Mouse (Mus musculus) CH12.LX (cell line): ENCODE results near the gene H2al1c.

ENCODE experiments used
- CHD1 ChIP-seq: IDR thresholded peaks from 2 replicates; pipeline ENCODE4 v1.6.1; 2012; ENCODE audit warnings: low read depth, low read length, improper control_type of control experiment, inconsistent platforms
- CHD2 ChIP-seq: IDR thresholded peaks from 2 replicates; pipeline ENCODE4 v1.6.1; 2011; ENCODE audit warnings: low read length, improper control_type of control experiment
- CTCF ChIP-seq, 2 experiments: IDR thresholded peaks in 1 of 2; conservative IDR thresholded peaks in 1 of 2; 2 replicates each; pipeline ENCODE4 v1.5.1; 2011 to 2012; ENCODE audit warnings: low read depth in 2 of 2, low read length in 2 of 2, improper control_type of control experiment in 1 of 2, inconsistent platforms in 1 of 2, mild to moderate bottlenecking in 1 of 2, moderate library complexity in 1 of 2
- EP300 ChIP-seq: IDR thresholded peaks from 2 replicates; pipeline ENCODE4 v1.6.1; 2011; ENCODE audit warnings: low read length, improper control_type of control experiment
- KAT2A ChIP-seq: IDR thresholded peaks from 2 replicates; pipeline ENCODE4 v1.6.1; 2012; ENCODE audit warnings: low read length, improper control_type of control experiment, inconsistent platforms; ENCODE audit not compliant: insufficient replicate concordance
- MAX ChIP-seq: IDR thresholded peaks from 2 replicates; pipeline ENCODE4 v1.6.1; 2011; ENCODE audit warnings: low read length, improper control_type of control experiment
- NRF1 ChIP-seq: IDR thresholded peaks from 2 replicates; pipeline ENCODE4 v1.6.1; 2014; ENCODE audit warnings: low read depth, mild to moderate bottlenecking, inconsistent platforms, low read length, improper control_type of control experiment, moderate library complexity
- POLR2A ChIP-seq: IDR thresholded peaks from 2 replicates; pipeline ENCODE4 v1.6.1; 2011; ENCODE audit warnings: low read depth, mild to moderate bottlenecking, improper control_type of control experiment, low read length
- SIN3A ChIP-seq: IDR thresholded peaks from 2 replicates; pipeline ENCODE4 v1.6.1; 2012; ENCODE audit warnings: low read length, improper control_type of control experiment, inconsistent platforms
- TBP ChIP-seq: conservative IDR thresholded peaks from 2 replicates; pipeline ENCODE4 v1.6.1; 2011; ENCODE audit warnings: low read depth, low read length, improper control_type of control experiment
- USF1 ChIP-seq: IDR thresholded peaks from 2 replicates; pipeline ENCODE4 v1.6.1; 2014; ENCODE audit warnings: low read depth, mild to moderate bottlenecking, inconsistent platforms, low read length, improper control_type of control experiment
- USF2 ChIP-seq: conservative IDR thresholded peaks from 2 replicates; pipeline ENCODE4 v1.6.1; 2011; ENCODE audit warnings: low read depth, low read length, improper control_type of control experiment
- ZMIZ1 ChIP-seq: IDR thresholded peaks from 2 replicates; pipeline ENCODE4 v1.6.1; 2012; ENCODE audit warnings: low read depth, mild to moderate bottlenecking, inconsistent platforms, low read length, improper control_type of control experiment

DNA sequence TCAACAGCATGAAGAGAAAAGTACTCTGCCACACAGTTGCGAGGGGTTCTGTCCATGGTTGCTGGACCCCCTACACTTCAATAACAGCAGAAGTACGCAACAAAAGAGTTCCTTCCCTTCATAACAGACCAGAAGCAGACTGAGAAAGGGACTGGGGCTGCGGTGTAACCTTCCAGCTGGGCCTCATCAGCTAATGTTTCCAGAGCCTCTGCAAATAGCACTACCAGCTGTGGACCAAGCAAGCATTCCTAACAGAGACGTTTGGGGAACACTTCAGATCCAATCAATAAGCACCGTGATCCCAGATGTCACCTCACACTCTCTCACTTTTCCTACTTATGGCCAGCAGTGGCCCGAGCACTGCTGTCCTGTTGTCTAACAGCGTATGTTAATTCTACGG lies 40.5 kb upstream of the H2al1c start:
- TF ChIP-seq ZMIZ1, result no peak
- TF ChIP-seq CTCF (conservative IDR thresholded peaks at IDR 0.05 in 1 of 2, IDR thresholded peaks at IDR 0.05 in 1 of 2; ENCODE audit: low read depth in 2 of 2, low read length in 2 of 2), result no peak
- no peak for TF ChIP-seq EP300
- TF ChIP-seq POLR2A, result no peak
- no peak for TF ChIP-seq SIN3A
- TF ChIP-seq CHD1, result no peak
- no peak for TF ChIP-seq KAT2A
- no peak for TF ChIP-seq USF1
- no peak for TF ChIP-seq NRF1
- TF ChIP-seq TBP, result no peak
- TF ChIP-seq CHD2, result no peak
- TF ChIP-seq MAX, result no peak
- no peak for TF ChIP-seq USF2
